Mouse (Mus musculus) cerebellum, adult 9-10 months (tissue): Measurements from ENCODE around the gene Dus2.
"Not testable (repeated sequence)": the region's sequence is repeated elsewhere in the genome, so short reads cannot be mapped to it uniquely, and the experiment has no call there.

Experiments
- DNase-seq: peaks from one replicate; pipeline ENCODE4 v3.0.0; 2022

Dus2 gene

DNA sequence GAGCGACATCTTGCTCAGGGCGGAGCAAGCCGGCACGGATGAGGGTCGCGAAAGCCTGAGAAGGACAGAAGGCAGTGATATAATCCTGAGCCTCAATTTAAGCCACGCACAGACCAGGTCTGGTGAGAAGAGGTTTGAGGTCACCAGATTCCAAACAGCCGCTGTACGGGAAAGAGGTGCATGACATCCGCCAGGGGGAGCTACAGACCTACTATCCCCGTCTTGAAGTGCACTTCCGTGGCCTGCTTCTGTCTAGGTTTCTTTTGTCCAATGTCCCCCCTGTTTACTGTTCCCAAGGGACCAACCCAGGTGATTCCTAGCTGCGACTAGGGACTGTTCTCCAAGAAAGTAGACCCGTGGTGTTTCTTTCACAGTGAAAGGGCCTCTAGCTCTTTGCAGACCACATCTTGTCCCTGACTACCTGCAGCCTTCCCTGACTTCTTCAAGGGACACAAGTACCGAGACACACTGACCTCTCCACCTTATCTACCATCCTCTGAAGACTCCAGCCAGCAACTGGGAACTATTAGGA, at the start of gene Dus2:
Dus2 (plus strand) TSS at position 482 of the 532 bp plus-strand sequence.
- peak; percentile 83 for DNase-seq

GRCm38 (mm10) chr8:105942026-105942425, 49.1 kb upstream of the Dus2 start:
- no peak for DNase-seq

DNA sequence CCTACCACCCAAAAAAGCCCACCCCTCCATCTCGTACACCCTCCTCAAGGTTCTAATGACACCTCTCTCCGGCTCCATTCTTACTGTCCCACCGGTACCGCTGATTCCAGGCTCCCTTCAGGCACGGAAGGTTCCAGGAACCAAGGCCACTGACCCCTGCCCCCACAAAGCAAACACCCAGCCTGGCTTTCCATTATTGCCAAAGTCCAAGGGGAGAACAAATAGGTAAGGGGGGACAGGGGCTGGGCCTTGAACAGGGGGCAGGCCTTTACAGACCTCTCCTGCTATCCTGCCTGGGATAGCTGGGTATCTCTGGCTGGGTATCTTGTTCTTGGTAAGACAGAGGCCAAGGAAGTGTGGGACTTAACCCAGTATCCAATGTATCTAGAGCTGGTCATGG, 48.6 kb upstream of the Dus2 start:
- no peak for DNase-seq

- no peak for DNase-seq
Measured at GRCm38 (mm10) chr8:105943321-105943739, 47.8 kb upstream of the Dus2 start, which contains the start of gene Lcat. Lcat (minus strand) TSS chr8:105943382.

DNA sequence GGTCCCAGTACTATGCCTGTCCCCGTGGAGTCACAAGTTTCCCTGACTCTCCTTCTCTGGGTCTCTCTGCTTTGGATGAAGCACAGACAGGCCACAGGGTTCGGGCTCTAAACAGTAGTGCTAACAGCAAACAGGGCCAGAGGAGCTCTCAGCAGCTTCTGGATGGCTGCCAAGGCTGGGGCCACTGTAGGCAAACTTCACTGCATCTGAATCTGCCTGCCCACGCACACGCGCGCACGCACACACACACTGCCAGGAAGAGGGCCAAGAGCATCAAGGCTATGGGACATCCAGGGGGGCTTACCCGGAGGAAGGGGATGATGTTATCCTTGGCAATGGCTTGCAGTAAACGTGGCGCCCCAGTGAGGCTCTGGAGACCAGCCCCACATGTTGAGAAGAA, 41.8 kb upstream of the Dus2 start:
- DNase-seq, result no peak

DNA sequence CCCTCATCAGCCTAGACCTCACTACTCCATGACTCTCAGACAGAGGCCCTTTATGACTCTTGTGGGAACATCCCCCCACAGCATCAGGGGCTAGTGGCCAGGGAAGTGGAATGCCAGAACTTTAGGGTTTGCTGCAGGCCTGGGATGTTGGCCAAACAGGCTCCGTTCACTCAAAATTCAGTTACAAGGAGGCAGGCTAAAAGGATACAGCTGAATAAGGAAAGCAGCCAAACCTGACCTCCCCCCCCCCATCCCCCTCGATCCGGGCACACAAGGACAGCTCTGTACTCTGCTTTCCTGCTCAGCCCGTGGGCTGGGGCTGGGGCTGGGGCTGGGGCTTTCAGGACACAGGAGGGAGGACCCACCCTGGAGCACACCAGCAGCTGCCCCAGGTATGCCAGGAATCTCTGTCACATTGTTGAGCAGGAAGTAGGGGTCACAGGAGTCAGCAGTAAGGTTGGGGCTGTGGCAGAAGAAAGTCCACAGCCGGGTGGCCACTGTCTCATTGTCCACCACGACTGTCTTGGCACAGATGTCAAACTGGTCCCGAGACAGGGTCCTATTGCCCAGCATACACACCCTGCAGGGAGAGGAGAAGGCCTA, 40.0 kb upstream of the Dus2 start:
- no peak for DNase-seq

GRCm38 (mm10) chr8:105956556-105956955, 34.6 kb upstream of the Dus2 start:
- DNase-seq, result no peak

DNA sequence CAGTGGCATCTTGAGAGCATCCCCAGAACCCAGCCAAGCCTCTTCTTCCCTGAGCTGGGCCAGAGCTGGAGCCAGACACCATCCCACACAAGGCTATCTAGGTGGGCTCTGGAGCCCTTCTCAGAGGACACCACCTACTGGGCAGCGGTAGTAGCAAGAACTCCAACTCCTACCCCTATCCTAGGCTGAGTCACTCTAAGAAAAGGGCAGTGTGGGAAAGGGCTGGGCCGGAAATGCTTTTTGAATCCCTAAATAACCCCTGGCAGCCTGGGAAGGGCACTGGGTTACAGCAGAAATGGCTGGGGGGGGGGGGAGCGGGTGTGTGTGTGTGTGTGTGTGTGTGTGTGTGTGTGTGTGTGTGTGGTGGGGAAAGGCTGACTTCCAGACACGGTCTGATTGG, 33.3 kb upstream of the Dus2 start:
- no peak for DNase-seq

DNA sequence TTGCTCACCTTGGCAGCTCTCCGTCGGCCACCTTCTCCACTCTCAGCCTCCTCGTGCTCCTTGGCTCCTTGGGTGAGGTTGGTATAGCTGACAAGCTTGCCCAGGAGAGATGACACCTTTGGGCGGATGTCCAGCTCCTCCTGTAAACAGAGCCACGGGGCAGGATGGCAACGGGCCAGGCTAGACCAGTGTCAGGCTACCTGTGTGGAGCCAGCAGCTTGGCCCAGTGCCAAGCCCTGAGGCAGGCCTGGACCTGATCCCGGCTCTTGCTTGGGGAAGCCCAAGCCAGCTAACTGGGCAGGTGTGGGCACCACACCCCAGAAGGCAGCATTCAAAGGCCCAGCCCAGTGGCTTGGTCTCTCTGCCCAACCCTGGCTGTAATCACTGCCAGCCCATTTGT, 31.8 kb upstream of the Dus2 start:
- peak; percentile 82 for DNase-seq

DNA sequence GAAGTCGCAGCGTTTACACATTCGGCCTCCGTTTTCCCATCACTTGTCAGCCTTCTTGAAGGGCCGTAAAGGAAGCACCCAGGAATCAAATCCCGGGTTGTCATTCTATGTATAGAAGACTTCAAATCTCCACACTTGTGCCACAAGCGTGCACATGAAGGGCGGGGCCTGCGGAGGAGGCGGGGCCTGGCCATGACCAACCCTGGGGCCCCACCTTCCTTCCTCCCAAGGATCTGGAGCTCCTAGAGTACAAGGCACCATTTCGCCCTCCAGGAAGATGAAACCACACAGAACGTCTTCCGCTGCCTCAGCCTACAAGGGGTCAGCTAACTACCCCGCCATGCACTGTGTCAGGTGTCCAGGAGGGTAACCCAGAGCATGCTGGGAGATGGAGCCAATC, 30.0 kb upstream of the Dus2 start:
- no peak for DNase-seq

DNA sequence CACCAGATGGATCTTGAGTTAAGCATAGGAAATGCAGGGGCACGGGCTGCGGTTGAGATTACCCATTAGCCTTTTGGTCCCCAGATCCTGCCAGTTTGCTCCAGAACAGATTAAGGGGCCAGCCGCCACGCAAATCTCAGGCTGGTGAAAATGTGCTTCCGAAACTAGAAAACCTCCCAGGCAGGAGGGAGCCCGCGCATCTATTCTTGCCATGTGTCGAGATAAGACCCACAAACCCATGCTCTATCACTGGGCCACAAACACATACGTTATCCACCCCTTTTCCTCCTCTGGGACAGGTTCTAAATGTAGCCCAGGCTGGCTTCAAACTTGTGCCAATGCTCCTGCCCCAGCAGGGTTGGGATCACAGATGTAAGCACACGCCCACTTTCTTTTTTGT, 29.6 kb upstream of the Dus2 start:
- no peak for DNase-seq

- no peak for DNase-seq
Measured at GRCm38 (mm10) chr8:105964506-105965265, 26.5 kb upstream of the Dus2 start.

GRCm38 (mm10) chr8:105965266-105965904, 25.8 kb upstream of the Dus2 start:
- DNase-seq, result no peak

- DNase-seq, result no peak
Measured at GRCm38 (mm10) chr8:105965905-105966341, 25.2 kb upstream of the Dus2 start, which contains the start of gene Slc12a4. Slc12a4 (minus strand) TSS chr8:105966097.

DNA sequence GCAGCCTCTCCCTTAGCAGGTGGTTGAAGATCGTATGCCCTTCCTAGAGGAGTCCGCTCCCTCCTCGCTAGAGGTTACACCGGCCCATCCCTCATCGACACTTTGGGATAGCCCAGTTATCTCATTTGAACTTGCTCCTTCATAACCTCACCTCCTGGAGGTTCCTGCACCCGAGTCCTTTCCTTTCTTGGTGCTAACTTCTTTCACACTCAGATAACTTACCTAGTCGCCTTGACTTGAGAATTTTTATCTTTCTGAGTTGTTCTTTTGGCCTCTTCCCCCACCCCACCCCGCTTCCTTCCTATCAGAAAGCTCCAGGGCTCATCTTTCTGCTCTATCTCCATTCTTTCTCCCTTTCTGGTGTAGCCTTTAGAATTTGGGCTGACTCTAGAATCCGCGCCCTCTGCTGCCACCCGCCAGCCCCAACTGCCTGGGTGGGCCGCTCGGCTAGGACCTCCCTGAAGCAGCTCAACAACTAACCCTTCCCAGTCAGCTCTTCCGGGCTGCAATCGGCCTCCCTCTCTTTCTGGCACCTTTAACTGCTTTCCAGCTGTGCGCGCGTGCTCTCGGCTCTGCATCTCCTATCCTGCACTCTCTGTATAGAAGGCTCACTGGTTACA, 24.3 kb upstream of the Dus2 start:
- DNase-seq, result no peak

GRCm38 (mm10) chr8:105969367-105969766, 21.8 kb upstream of the Dus2 start:
- DNase-seq, result no peak

DNA sequence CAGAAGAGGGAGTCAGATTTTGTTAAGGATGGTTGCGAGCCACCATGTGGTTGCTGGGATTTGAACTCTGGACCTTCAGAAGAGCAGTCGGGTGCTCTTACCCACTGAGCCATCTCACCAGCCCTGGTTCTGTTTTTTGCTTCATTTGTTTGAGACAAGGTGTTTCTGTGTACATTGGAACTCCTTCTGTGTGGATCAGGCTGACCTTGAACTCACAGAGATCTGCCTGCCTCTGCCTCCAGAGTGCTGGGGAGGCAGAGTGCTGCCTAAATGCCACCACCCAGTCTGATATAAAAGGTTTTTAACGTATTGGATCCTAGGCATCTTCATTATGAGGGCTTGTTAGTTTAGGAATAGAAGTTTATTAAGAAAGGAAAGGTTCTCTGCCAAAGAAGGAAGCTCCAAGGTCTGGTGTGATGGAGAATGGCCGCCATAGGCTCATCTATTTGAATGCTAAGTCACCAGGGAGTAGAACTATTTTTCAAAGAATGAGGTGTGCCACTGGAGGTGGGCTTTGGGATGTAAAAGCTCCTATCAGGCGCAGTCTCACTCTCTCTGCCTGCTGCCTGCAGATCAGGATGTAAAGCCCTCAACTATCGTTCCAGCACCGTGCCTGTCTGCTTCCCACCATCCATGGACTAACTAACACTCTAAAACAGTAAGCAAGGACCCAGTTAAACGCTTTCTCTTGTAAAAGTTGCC, 20.0 kb upstream of the Dus2 start:
- no peak for DNase-seq

DNA sequence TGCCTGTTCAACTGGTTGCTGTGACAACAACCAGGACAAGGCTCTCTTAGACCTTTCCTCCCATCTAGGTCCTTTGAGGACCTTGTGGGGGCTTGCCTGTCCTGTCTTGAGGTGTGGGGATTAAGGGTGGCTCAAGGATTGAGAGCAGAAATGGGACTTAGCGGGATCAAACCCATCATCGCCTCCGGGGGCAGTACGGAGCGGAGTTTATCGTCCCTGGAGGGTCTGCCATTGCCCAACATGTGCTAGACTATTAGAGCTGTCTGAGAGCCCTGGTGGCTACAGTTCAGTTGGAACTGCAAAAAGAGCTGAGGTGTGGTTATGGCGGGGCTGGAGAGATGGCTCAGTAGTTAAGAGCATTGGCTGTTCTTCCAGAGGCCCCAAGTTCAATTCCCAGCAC, 15.8 kb upstream of the Dus2 start:
- DNase-seq, result no peak

DNA sequence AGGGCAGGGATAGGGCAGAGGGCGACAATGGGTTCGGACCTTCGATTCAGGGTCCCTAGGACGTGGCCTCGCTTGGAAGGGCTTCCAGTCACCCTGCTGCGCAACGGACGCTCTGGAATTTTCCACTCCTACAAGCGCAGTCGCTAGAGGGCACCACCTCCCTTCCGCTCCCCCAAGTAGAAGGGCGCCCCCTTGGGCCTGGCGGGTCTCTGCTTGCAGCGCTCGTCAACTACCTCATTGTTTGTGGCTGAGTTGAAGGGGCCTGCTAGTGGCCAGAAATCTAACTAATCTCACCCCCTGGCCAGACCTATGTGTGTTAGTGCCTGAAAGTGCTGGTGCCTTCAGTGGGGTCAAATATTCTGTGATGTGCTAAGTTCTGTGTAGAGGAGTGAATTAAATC, 11.8 kb upstream of the Dus2 start, which contains the start of gene Dpep3:
Dpep3 (minus strand) TSS at position 105 of the 400 bp plus-strand sequence.
- DNase-seq, result no peak

GRCm38 (mm10) chr8:105981146-105981545, 10.0 kb upstream of the Dus2 start:
- no peak for DNase-seq

- not testable (repeated sequence) for DNase-seq
Measured at GRCm38 (mm10) chr8:105983406-105983805, 7.7 kb upstream of the Dus2 start.

DNA sequence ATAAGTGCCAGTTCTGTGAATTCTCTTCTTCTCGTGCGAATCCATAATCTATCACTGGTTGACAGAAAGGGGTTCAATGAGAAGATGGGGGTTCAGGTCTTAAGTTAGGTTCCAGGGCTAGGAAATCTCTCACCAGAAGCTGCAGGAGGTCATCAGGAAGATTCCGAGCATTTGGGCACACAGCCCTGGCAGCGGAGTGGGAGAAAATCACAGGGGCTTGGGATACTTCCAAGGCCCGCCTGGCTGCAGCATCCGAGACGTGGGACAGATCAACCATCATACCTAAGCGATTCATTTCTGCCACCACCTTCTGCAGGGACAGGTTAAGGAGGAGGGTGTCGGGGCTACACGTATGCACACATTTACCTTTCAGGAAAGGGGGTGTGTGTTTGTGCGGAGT, 2.6 kb upstream of the Dus2 start:
- DNase-seq, result no peak

- no peak for DNase-seq
Measured at GRCm38 (mm10) chr8:105991546-105991945, 409 bp downstream of the Dus2 start.
